Mouse (Mus musculus): ENCODE measurements around the gene Pom121l2. TPM values are rescaled to one million over a fixed set of nuclear protein-coding genes. Genes with fewer than 3 reads are reported as not detected.

Gene Pom121l2
- total RNA-seq, 1 experiment from 2014 or later = not detected

GRCm38 (mm10) chr13:22019934-22020835 is 39.2 kb downstream of the Pom121l2 start:
- DNase-seq = no peak

DNA sequence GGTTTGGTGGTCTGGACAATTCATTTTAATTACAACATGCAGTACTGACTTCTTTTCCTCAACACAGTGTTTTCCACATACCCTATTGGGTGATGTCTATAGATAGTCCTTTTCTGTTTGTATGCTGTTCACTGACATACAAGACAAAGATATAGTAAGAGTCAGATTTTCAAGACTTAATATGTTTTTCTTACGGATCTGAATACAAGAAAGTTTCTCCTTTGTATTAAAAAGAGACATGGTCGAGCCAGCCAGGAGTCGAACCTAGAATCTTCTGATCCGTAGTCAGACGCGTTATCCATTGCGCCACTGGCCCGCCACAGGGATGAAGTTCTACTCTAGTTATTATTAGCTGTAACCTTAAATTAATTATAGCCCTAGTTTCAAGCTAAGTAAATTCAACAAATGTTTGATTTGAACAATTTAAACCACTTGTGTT is 39.9 kb downstream of the Pom121l2 start:
- peak; percentile 56 for DNase-seq

GRCm38 (mm10) chr13:22021581-22021980 is 40.6 kb downstream of the Pom121l2 start:
- no peak for DNase-seq

DNA sequence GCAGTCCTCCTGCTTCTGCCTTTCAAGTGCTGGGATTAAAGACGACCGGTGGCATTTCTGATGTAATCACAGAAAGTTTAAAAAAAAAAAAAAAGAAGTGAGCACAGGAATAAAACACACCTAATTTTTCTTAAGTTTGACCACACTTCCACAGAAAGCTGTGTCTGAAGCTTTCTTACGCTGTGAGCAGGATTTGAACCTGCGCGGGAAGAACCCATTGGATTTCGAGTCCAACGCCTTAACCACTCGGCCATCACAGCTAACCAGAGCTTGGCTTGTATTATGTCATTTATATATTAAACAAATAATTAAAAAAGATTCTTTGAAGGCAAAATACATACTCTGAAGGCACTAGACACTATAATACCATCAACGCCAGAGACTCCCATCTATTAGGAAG is 41.2 kb downstream of the Pom121l2 start:
- peak; percentile 75 for DNase-seq

- DNase-seq = peak; percentile 85
Measured at GRCm38 (mm10) chr13:22026058-22027031, 45.4 kb downstream of the Pom121l2 start.

DNA sequence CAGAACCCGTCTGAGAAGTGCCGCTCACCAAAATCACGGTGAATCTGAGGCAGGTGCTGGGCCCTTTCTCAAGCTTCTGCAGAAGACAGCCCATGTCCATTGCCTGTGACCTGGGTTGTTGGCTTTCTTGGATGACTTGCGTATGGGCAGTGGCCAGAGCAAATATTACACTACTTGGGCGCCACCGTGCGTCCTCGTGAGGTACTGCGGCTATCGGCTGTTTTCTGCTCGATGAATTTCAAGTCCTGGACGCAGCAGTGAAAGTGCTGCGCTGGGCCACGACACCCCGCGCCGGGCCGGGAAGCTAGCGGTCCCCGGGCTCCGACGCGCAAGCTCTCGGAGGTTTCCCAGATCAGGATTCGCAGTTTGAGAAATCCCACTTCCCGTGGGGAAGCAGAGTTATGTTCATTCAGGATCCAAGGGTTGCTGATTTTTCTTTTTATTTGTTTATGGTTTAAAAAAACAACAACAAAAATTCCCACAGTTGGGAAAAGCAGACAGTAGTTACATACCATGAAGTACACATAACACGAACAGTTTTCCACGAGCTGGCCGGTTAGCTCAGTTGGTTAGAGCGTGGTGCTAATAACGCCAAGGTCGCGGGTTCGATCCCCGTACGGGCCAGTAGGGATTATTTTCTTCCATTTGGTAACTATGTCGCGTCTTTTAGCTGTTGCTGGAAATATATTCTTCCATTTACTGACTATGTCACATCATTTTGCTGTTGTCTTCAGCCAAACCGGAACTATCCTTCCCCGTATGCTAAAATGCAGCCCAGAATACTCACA is 47.9 kb downstream of the Pom121l2 start:
- peak; percentile 92 for DNase-seq

- no peak for DNase-seq
Measured at GRCm38 (mm10) chr13:22029928-22030327, 48.9 kb downstream of the Pom121l2 start.

DNA sequence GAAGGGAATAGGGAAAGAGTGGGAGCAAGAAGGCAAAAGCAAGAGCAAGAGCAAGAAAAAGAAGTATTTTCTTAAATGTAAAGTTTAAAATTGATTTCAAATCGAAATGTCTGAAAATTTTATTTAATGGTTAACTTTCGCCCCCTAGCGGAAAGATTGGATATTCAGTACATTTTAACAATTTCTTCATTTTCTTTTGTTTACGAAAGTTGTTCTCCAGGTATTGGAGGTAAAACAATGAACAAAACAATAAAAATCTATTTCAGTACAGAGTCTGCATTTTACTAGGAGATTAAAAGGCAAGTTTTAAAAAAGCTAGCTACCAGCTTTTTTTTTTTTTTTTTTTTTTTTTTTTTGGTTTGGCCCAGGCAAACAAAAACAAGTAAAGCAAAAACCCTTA is 49.5 kb downstream of the Pom121l2 start:
- DNase-seq = no peak

DNA sequence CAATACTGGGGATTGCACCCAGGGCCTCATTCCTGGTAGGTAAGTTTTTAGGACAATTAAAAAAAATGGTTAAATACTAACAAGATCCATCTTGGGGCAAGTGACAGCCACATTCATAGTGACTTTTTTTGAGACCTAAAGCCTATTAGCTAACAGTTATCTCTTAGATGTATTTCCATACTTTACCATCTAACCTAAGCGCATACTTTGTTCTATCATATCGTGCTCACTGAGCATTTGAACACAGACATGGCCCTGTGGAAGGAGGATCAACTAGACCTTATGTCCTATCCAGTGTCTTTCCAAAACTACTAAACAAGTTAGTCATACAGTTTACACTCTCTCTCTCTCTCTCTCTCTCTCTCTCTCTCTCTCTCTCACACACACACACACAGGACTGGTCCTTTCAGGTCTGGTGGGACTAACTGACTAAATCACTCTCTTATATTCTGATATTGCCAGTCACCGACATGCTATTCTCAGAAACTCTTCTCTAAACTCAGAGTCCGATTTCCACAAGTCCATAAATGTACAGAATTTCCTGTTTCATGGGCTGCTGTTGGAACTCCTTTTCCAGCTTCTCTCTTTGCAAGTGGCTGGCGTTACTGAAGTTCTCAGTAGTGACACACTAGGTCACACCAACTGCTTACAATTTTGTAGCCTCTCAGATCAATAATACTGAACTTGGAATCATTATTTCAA is 52.9 kb downstream of the Pom121l2 start:
- DNase-seq = no peak

DNA sequence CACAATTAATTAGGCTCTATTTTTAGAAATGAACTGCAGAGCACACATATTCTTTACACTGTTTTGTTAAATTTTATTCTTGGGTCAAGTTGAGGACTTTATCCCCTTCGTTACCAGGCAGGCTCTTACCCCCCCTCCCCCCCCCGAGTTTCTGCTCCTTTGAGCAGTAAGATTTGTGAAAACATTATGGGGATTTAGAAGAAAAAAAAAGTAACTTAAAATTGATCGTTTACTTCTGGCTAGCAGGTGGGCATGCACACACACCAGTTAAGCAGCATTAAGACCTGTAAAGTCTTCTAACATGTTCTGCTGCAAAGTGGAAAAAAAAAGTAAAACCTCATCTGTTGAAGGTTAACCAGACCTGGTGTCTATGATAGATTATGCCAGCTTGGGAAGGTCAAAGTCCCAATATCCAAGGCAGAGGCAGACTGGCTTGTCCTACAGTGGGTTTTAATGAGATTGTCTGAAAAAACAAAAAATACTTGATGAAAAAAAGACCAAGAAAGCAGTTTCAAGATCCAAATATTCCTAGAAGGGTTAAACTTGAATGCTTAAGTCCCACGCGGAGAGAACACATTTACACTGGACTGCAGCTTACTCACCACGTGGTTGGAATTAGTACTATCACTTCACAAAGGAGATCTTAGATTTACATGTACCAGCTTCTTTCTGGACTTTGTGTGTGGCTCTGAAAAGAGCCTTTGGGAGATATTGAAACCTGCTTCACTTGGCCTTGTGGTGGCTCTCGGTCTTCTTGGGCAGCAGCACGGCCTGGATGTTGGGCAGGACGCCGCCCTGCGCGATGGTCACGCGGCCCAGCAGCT is 53.7 kb downstream of the Pom121l2 start:
- no peak for DNase-seq

GRCm38 (mm10) chr13:22035267-22036148 is 54.5 kb downstream of the Pom121l2 start, which contains the start of the genes Hist1h2ah and Hist1h2bk:
TSS of gene Hist1h2ah (minus strand) at chr13:22035568.
TSS of gene Hist1h2bk (plus strand) at chr13:22035870.
- DNase-seq = peak; percentile 70

- DNase-seq = no peak
Measured at GRCm38 (mm10) chr13:22036149-22036956, 55.4 kb downstream of the Pom121l2 start.

DNA sequence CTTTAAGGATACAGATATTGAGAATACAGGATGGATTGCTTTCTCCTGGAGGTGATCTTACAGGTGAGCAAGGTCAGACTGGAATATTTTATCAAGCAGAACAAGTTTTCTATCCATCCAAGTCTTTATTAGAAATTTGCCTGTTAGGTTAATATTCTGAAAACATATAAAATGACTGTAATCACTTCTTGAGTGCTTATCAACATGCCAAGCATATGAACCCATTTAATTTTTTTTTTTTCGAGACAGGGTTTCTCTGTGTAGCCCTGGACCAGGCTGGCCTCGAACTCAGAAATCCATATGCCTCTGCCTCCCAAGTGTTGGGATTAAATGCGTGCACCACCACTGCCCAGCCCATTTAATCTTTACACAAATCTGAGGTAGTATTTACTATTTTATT is 56.0 kb downstream of the Pom121l2 start:
- DNase-seq = no peak

DNA sequence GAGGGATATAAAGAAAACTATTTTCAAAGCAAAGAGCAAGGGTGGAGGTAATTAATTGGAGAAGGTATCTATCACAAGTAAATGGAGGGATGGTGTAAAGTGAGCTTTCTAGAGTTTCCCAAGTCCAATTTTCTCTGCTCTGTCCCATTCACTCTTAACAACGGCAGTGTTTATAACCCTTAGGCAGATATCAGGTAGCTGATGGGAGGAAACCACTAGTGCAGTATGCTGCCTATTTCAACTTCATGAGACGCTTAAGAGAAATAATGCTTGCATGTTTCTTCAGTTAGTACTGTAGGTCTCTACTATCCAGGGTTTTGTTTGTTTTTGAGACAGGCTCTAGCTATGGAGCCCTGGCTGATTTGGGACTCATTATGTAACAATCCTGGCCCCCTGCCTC is 56.4 kb downstream of the Pom121l2 start:
- DNase-seq = no peak
